Mouse (Mus musculus) adrenal gland, adult 18-20 months (tissue): ENCODE measurements around the gene Sptbn4. TPM values are rescaled to one million over a fixed set of nuclear protein-coding genes. Genes with fewer than 3 reads are reported as not detected.

ENCODE experiments used
- DNase-seq, 2 experiments: peaks; one replicate each; pipeline ENCODE4 v3.0.0; 2021 to 2022; ENCODE audit warnings: low spot score in 2 of 2
- total RNA-seq, 2 experiments: library from RNA; stranded (reverse); gene quantifications; 1 replicate in 1 of 2; 2 replicates in 1 of 2; pipeline ENCODE4 v1.2.3; 2021

Gene Sptbn4
- total RNA-seq, 2 experiments from 2014 or later = 2.9 to 3.1 TPM

DNA sequence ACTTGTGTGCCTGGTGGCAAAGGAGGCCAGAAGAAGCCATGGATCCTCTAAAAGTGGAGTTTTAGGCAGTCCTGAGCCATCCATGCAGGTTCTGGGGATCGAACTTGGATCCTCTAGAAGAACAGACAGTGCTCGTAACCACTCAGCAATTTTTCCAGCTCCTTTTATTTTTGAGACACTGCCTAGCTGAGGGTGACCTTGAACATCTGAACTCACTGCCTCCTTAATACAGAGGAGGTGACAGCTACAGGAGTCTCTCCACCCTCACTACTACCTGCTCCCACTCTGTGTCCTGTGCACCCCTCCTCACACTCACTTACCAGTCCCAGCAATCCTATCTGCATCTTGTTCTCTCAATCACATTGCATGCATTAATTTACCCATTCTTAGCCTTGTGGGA is 28.1 kb upstream of the Sptbn4 start:
- no peak for DNase-seq

DNA sequence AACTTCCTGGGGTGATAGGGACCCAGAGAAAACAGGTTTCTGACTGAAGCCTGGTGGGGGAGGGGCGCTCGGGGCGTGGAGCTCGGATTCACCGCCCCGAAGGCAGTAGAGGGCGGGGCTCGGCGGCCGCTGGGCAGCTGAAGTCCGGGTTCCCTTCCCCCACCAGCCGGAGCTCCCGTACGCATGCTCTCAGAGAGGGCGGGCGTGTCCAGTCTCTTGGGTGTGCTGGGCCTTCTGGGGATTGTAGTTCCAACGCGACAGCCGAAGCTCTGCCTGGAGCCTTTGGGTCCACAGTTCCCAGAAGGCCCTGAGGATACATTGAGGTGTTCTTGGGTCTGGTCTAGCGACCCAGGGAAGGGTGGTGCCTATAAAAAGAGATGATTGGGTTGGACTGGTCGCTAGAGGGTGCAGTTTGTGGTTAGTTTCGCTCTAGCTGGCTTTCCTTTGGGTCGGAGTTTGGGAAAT is 27.0 kb upstream of the Sptbn4 start:
- DNase-seq = peak; percentile 95 to 96

GRCm38 (mm10) chr7:27473835-27474489 is 26.5 kb upstream of the Sptbn4 start:
- DNase-seq = no peak

GRCm38 (mm10) chr7:27473156-27473834 is 25.8 kb upstream of the Sptbn4 start, which contains the start of gene Sertad3:
Sertad3 (plus strand) TSS chr7:27473768.
- DNase-seq = peak; percentile 99

- no peak for DNase-seq
These were observed 25.1 kb upstream of the Sptbn4 start for GRCm38 (mm10) chr7:27472596-27472995.

GRCm38 (mm10) chr7:27471390-27472120 is 24.1 kb upstream of the Sptbn4 start:
- DNase-seq = no peak

GRCm38 (mm10) chr7:27467648-27468047 is 20.2 kb upstream of the Sptbn4 start:
- DNase-seq = no peak

DNA sequence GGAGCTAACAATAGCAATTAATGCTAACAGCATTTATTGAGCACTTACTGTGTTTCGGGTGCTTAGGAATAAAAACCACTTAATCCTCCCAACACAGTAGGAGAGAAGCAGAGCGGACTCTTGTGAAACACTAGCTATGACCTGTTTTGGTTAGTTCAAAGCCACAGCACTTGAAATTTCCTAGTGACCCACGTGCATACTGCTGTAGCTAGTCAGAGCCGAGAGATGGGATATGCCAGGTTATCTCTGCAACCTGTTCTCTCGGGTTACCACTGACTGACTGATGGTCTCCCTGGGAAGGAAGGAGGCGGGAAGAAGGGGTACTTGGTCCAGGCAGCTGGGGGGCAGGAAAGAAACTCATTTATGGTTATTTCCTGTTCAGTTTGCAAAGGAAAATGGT is 13.0 kb upstream of the Sptbn4 start:
- no peak for DNase-seq

DNA sequence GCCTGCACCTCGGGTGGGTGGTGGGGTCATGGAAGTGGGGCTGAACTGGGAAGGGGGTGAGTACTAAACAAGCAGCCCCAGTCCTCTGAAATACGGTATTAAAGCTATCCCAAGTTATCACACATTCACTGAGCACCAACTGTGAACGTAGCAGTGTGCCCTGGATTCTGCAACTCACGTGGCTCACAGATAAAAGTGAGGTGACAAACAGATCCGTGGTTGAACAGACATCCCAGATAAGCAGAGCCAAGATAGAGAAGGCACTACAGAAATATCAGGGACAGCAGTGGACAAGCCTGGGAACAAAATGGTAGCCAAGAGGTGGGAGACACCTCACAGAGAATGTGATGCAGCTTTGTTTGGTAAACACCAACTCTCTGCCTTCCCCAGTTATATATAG is 12.2 kb upstream of the Sptbn4 start:
- DNase-seq = no peak

DNA sequence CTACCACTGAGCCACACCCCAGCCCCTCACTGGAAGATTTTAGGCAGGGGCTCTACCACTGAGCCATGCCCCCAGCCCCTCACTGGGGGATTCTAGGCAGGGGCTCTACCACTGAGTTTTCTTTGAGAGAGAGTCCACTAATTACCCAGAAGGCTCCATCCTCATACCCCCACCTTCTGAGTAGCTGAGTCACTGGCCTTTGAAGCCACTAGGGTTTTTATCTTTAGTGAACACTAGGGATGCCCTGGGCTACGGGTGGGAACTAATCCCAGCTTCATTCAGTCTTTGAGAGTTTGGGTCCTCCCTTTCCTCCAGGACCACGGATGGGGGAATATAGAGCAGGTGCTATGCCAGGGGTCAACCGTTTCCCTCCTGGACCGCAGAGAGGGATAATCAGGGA is 11.1 kb upstream of the Sptbn4 start:
- no peak for DNase-seq

GRCm38 (mm10) chr7:27455273-27455672 is 7.8 kb upstream of the Sptbn4 start:
- no peak for DNase-seq

DNA sequence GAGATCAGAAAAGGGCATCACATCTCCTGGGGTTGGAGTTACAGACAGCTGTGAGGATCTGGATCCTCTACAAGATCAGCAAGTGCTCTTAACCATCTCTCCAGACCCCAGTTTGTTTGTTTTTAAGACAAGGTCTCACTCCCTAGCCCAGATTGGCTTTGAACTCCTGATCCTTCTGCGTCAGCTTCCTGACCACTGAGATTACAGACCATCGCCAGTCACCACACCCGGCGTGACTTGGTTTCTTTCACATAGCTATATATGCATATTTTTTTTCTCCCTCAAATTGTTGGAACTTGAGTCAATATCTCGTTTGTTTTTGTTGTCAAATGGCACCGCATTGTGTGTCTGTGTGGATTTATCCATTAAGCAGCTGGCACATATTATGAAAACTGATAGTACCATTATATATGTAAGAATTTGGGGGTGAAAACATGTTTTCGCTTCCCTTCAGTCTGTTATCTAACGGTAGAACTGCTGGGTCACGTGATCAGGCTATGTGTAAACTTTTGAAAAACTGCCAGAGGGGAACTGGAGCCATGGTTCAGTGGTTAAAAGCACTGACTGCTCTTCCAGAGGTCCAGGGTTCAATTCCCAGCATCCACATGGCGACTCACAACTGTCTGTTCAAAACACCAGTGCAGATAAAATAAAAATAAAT is 7.1 kb upstream of the Sptbn4 start:
- DNase-seq = no peak

GRCm38 (mm10) chr7:27452206-27452770 is 4.8 kb upstream of the Sptbn4 start:
- no peak for DNase-seq

DNA sequence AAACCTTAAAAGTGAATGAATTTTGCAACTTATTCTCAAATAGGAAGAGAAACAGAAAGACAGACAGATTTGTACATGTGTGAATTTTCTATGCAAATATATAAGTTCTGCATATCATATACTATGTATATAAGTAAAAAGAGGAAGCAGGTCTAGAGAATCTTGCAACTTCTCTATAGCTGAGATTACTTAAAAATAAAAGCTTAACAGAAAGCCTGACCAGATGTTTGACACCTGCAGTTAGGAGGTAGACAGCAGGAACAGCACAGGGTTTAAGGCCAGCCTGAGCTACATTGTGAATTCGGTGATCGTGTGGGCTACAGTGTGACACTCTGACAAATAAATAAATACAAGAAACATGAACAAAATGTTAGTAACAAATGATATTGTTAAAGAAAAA is 3.9 kb upstream of the Sptbn4 start:
- DNase-seq = no peak

DNA sequence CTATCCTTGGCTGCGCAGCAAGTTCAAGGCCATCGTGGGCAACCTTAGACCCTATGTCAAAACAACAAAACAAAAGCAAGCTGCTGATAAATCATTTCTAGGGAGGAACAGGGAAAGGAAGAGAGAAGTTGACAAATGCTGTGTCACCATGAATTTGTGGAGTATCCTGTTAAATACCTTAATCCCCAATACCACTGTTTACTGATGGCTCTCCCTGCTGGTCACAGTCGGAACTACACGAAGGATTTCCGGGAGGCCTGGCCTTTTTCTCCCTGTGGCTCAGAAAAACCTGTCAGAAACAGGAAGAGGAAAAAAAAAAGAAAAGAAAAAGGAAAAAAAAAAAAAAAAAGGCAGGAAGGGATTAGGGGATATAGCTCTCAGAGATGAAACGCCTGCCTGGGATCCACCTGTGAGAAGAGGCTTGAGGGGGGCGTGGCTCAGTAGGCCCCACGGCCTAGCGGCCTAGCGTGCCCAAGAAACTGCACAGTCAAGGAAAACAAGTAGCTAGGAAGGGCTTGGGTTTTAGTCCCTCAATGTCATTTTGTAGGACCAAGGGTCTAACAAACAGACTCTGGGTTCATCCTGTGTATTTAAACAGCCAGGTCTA is 1.9 kb upstream of the Sptbn4 start:
- DNase-seq = peak; percentile 60 to 80

DNA sequence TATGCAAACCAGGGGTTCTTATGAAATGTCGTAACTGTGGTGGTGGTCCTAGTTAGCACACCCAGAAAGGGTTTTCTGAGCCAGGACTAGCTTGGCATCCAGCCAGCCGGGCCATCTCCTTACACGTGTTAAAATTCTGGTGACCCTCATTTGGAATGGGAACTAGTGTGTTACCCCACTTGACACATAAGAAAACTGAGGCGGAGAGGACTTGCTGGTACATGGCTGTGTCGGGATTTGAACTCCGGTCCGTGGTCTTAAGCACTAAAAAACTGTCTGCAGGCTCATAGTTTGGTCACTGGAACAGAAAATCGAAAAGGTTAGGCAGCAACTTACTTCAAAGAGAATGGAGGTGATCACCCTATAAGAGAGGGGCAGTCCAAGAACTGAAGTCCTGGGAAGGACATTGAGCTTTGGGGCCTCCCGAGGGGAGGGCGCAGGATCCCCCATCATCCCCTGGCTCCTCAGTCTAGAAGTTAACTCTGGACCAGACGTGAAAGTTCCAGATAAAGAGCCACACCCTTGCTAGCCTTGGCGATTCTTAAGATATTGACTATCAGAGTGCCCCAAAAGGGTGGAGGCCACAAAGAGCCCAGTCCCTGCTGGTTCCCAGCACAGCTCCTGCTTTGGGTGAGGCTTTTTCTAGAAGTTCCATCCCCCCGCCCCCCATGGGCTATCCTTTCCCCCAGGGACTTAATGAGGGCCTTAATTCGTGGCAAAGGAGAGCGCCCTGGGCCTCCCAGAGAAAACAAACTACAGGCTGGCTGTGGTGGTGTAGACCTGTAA is 1.1 kb upstream of the Sptbn4 start:
- peak; percentile 15 to 43 for DNase-seq

DNA sequence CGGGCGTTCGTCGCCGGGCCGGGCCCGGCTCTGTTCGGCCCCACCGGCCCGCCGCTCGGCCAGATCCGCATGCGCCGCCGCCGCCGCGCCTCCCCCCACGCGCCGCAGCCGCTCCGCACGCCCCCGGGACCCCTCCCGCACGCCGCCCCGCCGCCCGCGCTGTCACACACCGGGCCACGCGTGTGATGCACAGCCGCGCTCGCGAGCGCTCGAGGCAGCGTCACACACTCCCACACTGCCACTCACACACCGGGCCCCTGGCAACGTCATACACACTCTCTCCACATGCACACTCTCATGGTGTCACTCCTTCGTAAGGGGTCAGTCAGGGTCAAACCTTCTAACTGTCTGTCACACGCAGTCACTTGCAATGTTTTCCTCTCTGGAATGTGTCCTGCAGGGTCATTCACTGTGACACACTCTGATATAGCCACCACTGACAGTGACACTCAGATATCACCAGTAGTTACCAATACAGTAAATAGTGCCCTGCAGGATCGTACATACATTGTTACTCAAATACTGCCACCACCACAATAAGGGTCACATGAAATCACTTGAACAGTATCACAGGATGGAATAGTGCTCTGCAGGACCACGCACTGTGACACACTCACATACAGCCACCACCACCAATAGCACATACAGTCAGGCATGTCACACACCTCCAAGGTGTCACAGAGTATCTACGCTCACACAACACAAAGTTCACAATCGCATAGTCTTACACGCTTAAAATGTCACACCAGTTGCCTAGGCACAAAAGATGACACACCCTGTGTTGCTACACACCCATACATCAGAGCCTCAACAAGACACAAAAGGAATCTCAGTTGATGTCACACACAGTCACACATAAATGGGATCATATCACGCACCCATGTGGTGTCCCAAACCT is 716 bp downstream of the Sptbn4 start:
- peak; percentile 7 to 39 for DNase-seq

DNA sequence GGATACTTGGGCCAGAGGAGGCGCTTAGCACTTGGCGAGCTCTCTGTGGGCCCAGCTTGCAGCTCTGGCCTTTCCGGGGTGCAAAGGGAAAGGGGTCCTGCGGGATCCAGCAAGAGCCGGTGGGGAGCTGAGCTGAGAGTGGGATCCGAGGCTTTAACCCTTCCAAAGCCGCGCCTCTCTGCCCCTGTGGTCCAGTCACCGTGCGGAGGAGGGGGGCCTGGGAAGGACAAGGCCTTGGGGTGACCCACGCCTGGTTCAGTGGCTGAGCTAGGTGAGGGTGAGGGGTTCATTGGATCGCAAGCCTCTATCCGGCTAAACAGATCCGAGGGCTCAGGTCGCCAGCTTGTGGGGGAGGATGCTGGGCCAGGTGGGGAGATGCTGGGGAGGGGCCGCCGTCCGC is 1.4 kb downstream of the Sptbn4 start:
- peak in 1 of 2 experiments; percentile 25 for DNase-seq

DNA sequence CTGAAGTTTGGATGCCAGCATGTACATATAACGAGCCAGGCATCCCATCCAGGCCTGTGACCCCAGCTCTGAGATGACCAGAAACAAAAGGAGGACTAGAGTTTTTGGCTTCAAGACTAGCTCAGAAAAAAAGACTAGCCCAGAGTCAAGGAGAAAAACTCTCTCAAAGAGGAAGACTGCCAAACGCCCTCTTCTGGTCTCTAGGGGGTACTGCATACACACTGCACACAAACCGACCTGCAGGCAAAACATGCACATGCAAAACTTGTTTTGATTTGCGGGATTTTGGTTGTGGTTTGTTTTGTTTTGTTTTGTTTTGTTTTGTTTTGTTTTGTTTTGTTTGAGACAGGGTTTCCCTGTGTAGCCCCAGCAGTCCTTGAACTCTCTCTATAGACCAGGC is 7.5 kb downstream of the Sptbn4 start:
- DNase-seq = no peak
